Mouse (Mus musculus): ENCODE data around the gene Traf1.

Traf1 gene

GRCm38 (mm10) chr2:34966243-34966934 is 4.8 kb upstream of the Traf1 start:
- no peak for DNase-seq (ENCODE audit: low read depth, low spot score)

GRCm38 (mm10) chr2:34965806-34966205 is 4.2 kb upstream of the Traf1 start:
- no peak for DNase-seq (ENCODE audit: low read depth, low spot score)

- DNase-seq (ENCODE audit: low read depth, low spot score): no peak
Observed at GRCm38 (mm10) chr2:34965293-34965692, 3.7 kb upstream of the Traf1 start.

GRCm38 (mm10) chr2:34964651-34965050 is 3.1 kb upstream of the Traf1 start:
- no peak for DNase-seq (ENCODE audit: low read depth, low spot score)

- DNase-seq (ENCODE audit: low read depth, low spot score): no peak
Observed at GRCm38 (mm10) chr2:34964230-34964629, 2.7 kb upstream of the Traf1 start.

- DNase-seq (ENCODE audit: low read depth, low spot score): no peak
Observed at GRCm38 (mm10) chr2:34963371-34963956, 1.9 kb upstream of the Traf1 start.

GRCm38 (mm10) chr2:34962893-34963292 is 1.3 kb upstream of the Traf1 start:
- no peak for DNase-seq (ENCODE audit: low read depth, low spot score)

GRCm38 (mm10) chr2:34962211-34962610 is 639 bp upstream of the Traf1 start:
- no peak for DNase-seq (ENCODE audit: low read depth, low spot score)

GRCm38 (mm10) chr2:34960966-34961365 is 606 bp downstream of the Traf1 start:
- DNase-seq (ENCODE audit: low read depth, low spot score): no peak

GRCm38 (mm10) chr2:34960466-34960865 is 1.1 kb downstream of the Traf1 start:
- peak; percentile 13 for DNase-seq (ENCODE audit: low read depth, low spot score)

- DNase-seq (ENCODE audit: low read depth, low spot score): no peak
Observed at GRCm38 (mm10) chr2:34958582-34958981, 3.0 kb downstream of the Traf1 start.

- DNase-seq (ENCODE audit: low read depth, low spot score): no peak
Observed at GRCm38 (mm10) chr2:34958036-34958435, 3.5 kb downstream of the Traf1 start.

- DNase-seq (ENCODE audit: low read depth, low spot score): no peak
Observed at GRCm38 (mm10) chr2:34957405-34957804, 4.2 kb downstream of the Traf1 start.

GRCm38 (mm10) chr2:34956941-34957340 is 4.6 kb downstream of the Traf1 start:
- no peak for DNase-seq (ENCODE audit: low read depth, low spot score)

GRCm38 (mm10) chr2:34954344-34954743 is 7.2 kb downstream of the Traf1 start:
- no peak for DNase-seq (ENCODE audit: low read depth, low spot score)

- peak; percentile 31 for DNase-seq (ENCODE audit: low read depth, low spot score)
Observed at GRCm38 (mm10) chr2:34953547-34954116, 7.9 kb downstream of the Traf1 start.

- no peak for DNase-seq (ENCODE audit: low read depth, low spot score)
Observed at GRCm38 (mm10) chr2:34953018-34953417, 8.6 kb downstream of the Traf1 start.

- no peak for DNase-seq (ENCODE audit: low read depth, low spot score)
Observed at GRCm38 (mm10) chr2:34951469-34951868, 10.1 kb downstream of the Traf1 start.

GRCm38 (mm10) chr2:34948622-34949021 is 12.9 kb downstream of the Traf1 start:
- DNase-seq (ENCODE audit: low read depth, low spot score): no peak

- no peak for DNase-seq (ENCODE audit: low read depth, low spot score)
Observed at GRCm38 (mm10) chr2:34946046-34946445, 15.5 kb downstream of the Traf1 start.

GRCm38 (mm10) chr2:34945580-34945979 is 16.0 kb downstream of the Traf1 start:
- DNase-seq (ENCODE audit: low read depth, low spot score): no peak

- no peak for DNase-seq (ENCODE audit: low read depth, low spot score)
Observed at GRCm38 (mm10) chr2:34944761-34945160, 16.8 kb downstream of the Traf1 start.

- DNase-seq (ENCODE audit: low read depth, low spot score): peak; percentile 16
Observed at GRCm38 (mm10) chr2:34943556-34944120, 17.9 kb downstream of the Traf1 start.
